Mouse (Mus musculus): ENCODE results near the gene Lif.

DNA sequence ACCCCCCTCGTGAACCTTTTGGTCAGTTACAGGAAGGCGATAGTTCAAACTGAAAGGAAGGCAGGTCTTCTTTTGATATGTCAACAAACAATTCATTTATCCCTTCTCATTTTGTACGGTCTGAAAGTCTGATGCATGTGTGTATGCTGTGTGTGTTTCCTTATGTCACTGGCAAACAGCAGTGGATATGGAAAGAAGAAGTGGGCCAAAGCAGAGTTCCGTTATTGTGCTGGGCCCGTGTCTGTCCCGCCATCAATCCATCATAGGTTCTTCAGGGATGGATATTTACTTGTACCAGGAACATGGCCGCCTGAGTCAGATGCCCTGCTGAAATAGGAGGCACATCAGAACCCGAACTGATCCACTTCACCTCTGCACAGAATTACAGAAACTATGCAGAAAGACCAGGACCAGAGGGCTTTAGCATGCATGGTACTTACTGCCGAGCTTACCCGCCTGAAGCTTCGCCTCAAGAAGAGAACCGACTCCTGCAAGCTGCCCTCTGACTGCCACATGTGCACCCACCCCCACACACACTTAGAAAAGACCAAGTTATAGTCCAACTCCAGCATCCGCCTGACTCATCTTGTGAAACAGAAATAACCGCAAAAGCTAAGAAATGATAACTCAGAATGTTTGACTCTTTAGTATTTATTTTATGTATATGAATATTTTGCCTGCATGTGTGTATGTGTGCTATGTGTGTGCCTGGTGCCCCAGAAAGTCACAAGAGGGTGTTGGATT, 62.0 kb downstream of the Lif start:
- TF ChIP-seq CTCF (IDR thresholded peaks at IDR 0.05; ENCODE audit: borderline replicate concordance, control insufficient read depth, extremely low read depth, insufficient read depth, low read length, poor library complexity) (no peak), POLR2A (IDR thresholded peaks at IDR 0.05; ENCODE audit: control insufficient read depth, extremely low read depth, insufficient read depth, low read length, poor library complexity) (no peak)
